Mouse (Mus musculus): ENCODE results near the gene Galnt18. TPM values are rescaled to one million over a fixed set of nuclear protein-coding genes. Genes with fewer than 3 reads are reported as not detected.

The Galnt18 gene
- polyA plus RNA-seq, 1 experiment = 3.8 TPM

DNA sequence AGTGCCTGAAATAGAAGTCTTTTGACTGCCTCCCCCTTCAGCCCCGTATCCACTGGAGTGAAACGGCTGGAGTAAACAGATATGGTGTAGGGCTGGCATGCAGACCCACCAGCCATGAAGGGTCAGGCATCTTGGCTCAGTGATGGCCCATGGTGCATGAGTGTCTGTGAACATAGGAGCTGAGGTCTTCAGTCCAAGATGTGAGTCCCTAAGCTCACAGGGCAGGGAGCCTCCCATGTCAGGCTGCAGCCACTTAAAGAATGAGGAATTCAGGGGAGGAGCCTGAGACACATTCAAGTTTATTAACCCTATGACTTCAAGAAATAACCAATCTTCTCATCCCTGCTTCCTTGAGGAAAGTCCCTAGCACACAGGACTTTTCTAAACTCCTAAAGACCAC lies 8.1 kb upstream of the Galnt18 start:
- no peaks in the 10 kb centered on the region for H3K27me3 ChIP-seq (ENCODE audit: control insufficient read depth, insufficient read depth, low read length)

DNA sequence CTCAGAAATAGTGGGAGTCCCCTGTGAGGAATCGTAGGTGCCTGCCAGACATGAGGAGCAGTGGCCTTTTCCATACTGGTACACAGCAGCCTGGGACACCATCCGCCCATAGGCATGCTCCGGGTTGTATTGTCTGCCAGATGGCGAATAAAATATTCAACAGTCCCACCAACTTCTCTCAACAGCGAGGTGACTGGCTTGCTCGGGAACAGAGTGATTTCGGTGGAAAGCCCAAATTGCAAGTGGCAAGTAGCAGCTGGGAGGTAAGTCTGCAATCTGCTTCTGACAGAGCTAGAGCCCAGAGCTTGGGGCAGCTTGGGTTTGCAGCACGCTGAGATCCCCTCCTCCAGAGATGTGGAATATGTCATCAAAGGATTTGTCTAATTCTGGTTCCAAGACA lies 5.7 kb upstream of the Galnt18 start:
- TF ChIP-seq CTCF (IDR thresholded peaks at IDR 0.05; ENCODE audit: extremely low read depth, insufficient read length, insufficient replicate concordance, low read depth, low read length) = no peak
- no peak for TF ChIP-seq POLR2A (IDR thresholded peaks at IDR 0.05; ENCODE audit: low read depth, low read length)
- Histone ChIP-seq H3K4me1 (ENCODE audit: control insufficient read depth, insufficient read depth, insufficient read length, low read length) (no peaks in the 10 kb centered on the region), H3K36me3 (ENCODE audit: control insufficient read depth, insufficient read depth, low read length) (no peaks in the 10 kb centered on the region), H3K27me3 (ENCODE audit: control insufficient read depth, insufficient read depth, low read length) (no peaks in the 10 kb centered on the region), H3K27ac (ENCODE audit: insufficient read depth, low read depth, low read length) (no peak overlapping the region), H3K4me3 (ENCODE audit: low read depth, low read length) (no peak overlapping the region)
- 88% methylated on average over 8 of the region's 8 CpGs for whole genome bisulfite sequencing

More for the DNA sequence above, 8.1 kb upstream of the Galnt18 start:
- H3K4me3 ChIP-seq (ENCODE audit: low read depth, low read length) = no peak overlapping the region
- no peak overlapping the region for H3K27ac ChIP-seq (ENCODE audit: insufficient read depth, low read depth, low read length)
- no peaks in the 10 kb centered on the region for H3K36me3 ChIP-seq (ENCODE audit: control insufficient read depth, insufficient read depth, low read length)
- TF ChIP-seq CTCF (IDR thresholded peaks at IDR 0.05; ENCODE audit: extremely low read depth, insufficient read length, insufficient replicate concordance, low read depth, low read length) (no peak), POLR2A (IDR thresholded peaks at IDR 0.05; ENCODE audit: low read depth, low read length) (no peak)
- 63% methylated on average over 2 of the region's 2 CpGs for WGBS
- no peaks in the 10 kb centered on the region for H3K4me1 ChIP-seq (ENCODE audit: control insufficient read depth, insufficient read depth, insufficient read length, low read length)

DNA sequence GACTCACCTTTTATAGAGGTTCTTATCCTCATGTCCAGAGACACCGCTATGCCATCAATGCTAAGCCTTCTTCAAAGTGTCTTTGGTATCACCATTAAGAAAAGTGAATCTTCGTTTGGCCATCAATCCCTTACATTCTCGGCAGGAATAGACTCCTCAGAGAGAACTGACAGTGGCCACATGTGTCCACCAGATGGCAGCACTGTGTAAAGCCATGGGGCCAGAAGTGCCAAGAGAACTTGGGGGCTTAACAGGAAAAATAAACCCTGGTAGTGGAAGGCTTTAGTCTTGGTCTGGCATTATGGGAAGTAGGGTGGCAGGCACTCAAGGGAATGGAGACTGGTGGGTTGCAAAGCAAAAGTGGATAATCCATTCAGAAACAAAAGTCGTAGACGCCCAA lies 2.3 kb upstream of the Galnt18 start:
- H3K27ac ChIP-seq (ENCODE audit: insufficient read depth, low read depth, low read length) = no peak overlapping the region
- WGBS = 41% methylated on average over 5 of the region's 5 CpGs
- H3K27me3 ChIP-seq (ENCODE audit: control insufficient read depth, insufficient read depth, low read length) = 0 out of 2 replicates have a peak, but pooled peaks cover 4% of the 10 kb centered on the region
- H3K4me1 ChIP-seq (ENCODE audit: control insufficient read depth, insufficient read depth, insufficient read length, low read length) = no peaks in the 10 kb centered on the region
- no peaks in the 10 kb centered on the region for H3K36me3 ChIP-seq (ENCODE audit: control insufficient read depth, insufficient read depth, low read length)
- no peak for TF ChIP-seq POLR2A (IDR thresholded peaks at IDR 0.05; ENCODE audit: low read depth, low read length)
- peak; percentile 80; the same call in 1 of the 2 replicates for TF ChIP-seq CTCF (IDR thresholded peaks at IDR 0.05; ENCODE audit: extremely low read depth, insufficient read length, insufficient replicate concordance, low read depth, low read length)
- H3K4me3 ChIP-seq (ENCODE audit: low read depth, low read length) = no peak overlapping the region

DNA sequence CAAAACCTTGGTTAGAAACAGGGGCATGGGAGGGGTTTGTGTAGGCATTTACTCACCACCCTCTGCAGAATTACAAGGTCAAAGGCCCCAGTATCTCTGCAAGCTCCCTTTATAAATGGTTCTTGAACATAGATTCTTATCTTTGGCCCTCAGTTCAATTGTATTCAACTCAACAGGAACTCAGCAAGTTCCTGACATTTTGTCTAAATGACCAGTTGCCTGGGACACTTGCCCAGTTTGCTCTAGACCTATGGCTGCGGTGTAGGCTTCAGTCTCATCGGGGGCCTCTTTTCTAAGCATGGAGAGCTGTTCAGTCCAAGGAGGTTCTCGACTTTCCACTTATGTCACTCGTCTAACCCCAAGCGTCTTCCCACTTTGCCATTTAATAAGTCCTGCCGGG lies 1.5 kb upstream of the Galnt18 start:
- H3K27ac ChIP-seq (ENCODE audit: insufficient read depth, low read depth, low read length) = no peak overlapping the region
- no peaks in the 10 kb centered on the region for H3K4me1 ChIP-seq (ENCODE audit: control insufficient read depth, insufficient read depth, insufficient read length, low read length)
- no peak for TF ChIP-seq POLR2A (IDR thresholded peaks at IDR 0.05; ENCODE audit: low read depth, low read length)
- TF ChIP-seq CTCF (IDR thresholded peaks at IDR 0.05; ENCODE audit: extremely low read depth, insufficient read length, insufficient replicate concordance, low read depth, low read length) = no peak
- H3K4me3 ChIP-seq (ENCODE audit: low read depth, low read length) = no peak overlapping the region
- H3K27me3 ChIP-seq (ENCODE audit: control insufficient read depth, insufficient read depth, low read length) = 0 out of 2 replicates have a peak, but pooled peaks cover 4% of the 10 kb centered on the region
- 83% methylated on average over 6 of the region's 6 CpGs for WGBS
- no peaks in the 10 kb centered on the region for H3K36me3 ChIP-seq (ENCODE audit: control insufficient read depth, insufficient read depth, low read length)

DNA sequence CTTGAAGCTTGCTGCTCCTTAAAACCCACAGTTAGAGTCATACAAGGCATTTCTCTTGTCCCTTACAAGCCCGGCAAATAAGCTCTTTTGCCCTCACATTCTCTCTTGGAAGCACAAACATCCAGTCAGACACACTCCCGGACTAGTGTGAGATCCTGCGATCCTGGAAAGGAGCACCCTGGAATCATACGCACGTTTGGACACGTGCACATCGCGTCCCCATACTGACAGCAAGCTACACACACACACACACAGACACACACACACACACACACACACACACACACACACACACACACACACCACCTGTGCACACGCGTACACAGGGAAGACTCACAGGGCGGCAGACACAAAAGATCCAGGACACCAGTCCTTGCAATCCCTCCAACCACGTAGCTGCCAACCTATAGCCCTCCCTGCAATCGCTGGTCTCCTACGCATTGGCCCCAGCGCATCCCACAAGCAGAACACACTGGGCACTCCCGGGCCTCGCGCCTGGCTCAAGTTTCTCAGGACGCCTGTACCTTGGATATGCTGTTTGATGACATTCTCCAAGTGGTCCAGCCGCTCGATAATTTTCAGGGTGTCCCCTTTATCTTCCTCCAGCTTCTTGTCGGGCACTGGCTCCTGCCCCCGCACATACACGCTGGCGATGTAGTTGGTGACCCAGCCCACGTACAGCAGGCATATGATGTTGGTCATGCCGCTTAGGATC lies 831 bp downstream of the Galnt18 start:
- no peak for TF ChIP-seq POLR2A (IDR thresholded peaks at IDR 0.05; ENCODE audit: low read depth, low read length)
- TF ChIP-seq CTCF (IDR thresholded peaks at IDR 0.05; ENCODE audit: extremely low read depth, insufficient read length, insufficient replicate concordance, low read depth, low read length) = no peak

DNA sequence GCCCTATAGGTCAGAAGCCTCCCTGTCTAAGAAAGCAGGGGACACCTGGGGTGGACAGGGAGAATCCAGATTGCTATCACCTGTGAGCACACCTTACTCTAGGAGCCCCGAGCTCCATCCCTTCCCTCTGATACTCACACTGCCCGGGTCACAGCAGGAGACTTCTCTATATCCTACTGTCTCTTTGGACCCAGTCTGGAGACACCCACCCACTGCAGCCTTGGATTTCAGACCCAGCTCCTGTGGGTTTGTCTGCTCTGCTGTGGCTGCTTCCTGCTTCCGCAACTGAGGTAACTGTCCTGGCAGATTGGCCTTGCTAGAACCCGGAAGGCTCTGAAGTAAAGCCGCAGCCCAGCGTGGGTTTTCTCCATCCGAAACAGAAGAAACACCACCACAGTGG lies 1.6 kb downstream of the Galnt18 start:
- Histone ChIP-seq H3K4me1 (ENCODE audit: control insufficient read depth, insufficient read depth, insufficient read length, low read length) (no peaks in the 10 kb centered on the region), H3K27ac (ENCODE audit: insufficient read depth, low read depth, low read length) (no peak overlapping the region), H3K27me3 (ENCODE audit: control insufficient read depth, insufficient read depth, low read length) (0 out of 2 replicates have a peak, but pooled peaks cover 4% of the 10 kb centered on the region), H3K4me3 (ENCODE audit: low read depth, low read length) (peak overlapping the region; percentile 24), H3K36me3 (ENCODE audit: control insufficient read depth, insufficient read depth, low read length) (no peaks in the 10 kb centered on the region)
- TF ChIP-seq POLR2A (IDR thresholded peaks at IDR 0.05; ENCODE audit: low read depth, low read length) = no peak
- TF ChIP-seq CTCF (IDR thresholded peaks at IDR 0.05; ENCODE audit: extremely low read depth, insufficient read length, insufficient replicate concordance, low read depth, low read length) = no peak
- WGBS = 76% methylated on average over 7 of the region's 7 CpGs

More for the DNA sequence above, 831 bp downstream of the Galnt18 start:
- 0 out of 2 replicates have a peak, but pooled peaks cover 4% of the 10 kb centered on the region for H3K27me3 ChIP-seq (ENCODE audit: control insufficient read depth, insufficient read depth, low read length)
- 20% methylated on average over 27 of the region's 27 CpGs for WGBS
- H3K36me3 ChIP-seq (ENCODE audit: control insufficient read depth, insufficient read depth, low read length) = no peaks in the 10 kb centered on the region
- no peaks in the 10 kb centered on the region for H3K4me1 ChIP-seq (ENCODE audit: control insufficient read depth, insufficient read depth, insufficient read length, low read length)
- no peak overlapping the region for H3K27ac ChIP-seq (ENCODE audit: insufficient read depth, low read depth, low read length)
- peak overlapping the region; percentile 64 for H3K4me3 ChIP-seq (ENCODE audit: low read depth, low read length)

DNA sequence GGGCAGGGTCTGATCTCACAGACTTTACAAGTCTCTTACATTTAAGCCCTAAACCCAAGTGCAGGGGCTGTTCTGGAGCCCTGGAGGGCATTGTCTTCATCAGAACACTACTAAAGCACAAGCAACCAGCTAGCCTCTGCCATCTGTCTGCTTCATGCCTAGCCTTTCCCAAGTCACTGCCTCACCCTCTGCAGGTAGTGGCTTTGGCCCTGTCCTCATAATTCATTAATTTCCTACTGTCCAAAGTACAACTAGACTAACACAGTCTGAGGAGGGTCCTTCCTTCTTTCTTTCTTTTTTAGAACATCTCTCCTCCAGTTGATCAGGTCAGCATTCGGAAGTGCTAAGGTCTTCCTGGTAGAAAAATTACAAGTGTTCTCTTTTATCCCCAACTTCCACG lies 2.6 kb downstream of the Galnt18 start:
- Histone ChIP-seq H3K27me3 (ENCODE audit: control insufficient read depth, insufficient read depth, low read length) (0 out of 2 replicates have a peak, but pooled peaks cover 4% of the 10 kb centered on the region), H3K36me3 (ENCODE audit: control insufficient read depth, insufficient read depth, low read length) (no peaks in the 10 kb centered on the region), H3K4me1 (ENCODE audit: control insufficient read depth, insufficient read depth, insufficient read length, low read length) (no peaks in the 10 kb centered on the region), H3K4me3 (ENCODE audit: low read depth, low read length) (no peak overlapping the region), H3K27ac (ENCODE audit: insufficient read depth, low read depth, low read length) (no peak overlapping the region)
- no peak for TF ChIP-seq CTCF (IDR thresholded peaks at IDR 0.05; ENCODE audit: extremely low read depth, insufficient read length, insufficient replicate concordance, low read depth, low read length)
- TF ChIP-seq POLR2A (IDR thresholded peaks at IDR 0.05; ENCODE audit: low read depth, low read length) = no peak
- 78% methylated on average over 2 of the region's 2 CpGs for WGBS

Measured in small intestine, adult 2 months (tissue).